In genomic region chr4:43630671-43631045, GRCm38 (mm10) we compare ENCODE assay signal across 9 mouse cellular contexts. TPM values are rescaled to one million over a fixed set of nuclear protein-coding genes. Genes with fewer than 3 reads are reported as not detected.
DNase-seq lines count a peak whose midpoint lies in the region; ATAC-seq and TF ChIP-seq lines count a peak whose summit lies in the region.
"Had no signal": no experiment of that assay in that cellular context is flagged by ENCODE, and none has a peak within 500 bp of the region (broad histone marks: within the 10 kb centered on the region; RNA-seq: fewer than 3 reads in every experiment).

No protein-coding gene starts in this region.

- peaks cover 26% of the 10 kb centered on the region for H3K4me1 ChIP-seq in G1E (ENCODE audit: insufficient read depth, low read depth, low read length)
- peaks cover 15% of the 10 kb centered on the region; the same call in 1 of the 2 replicates for H3K4me1 ChIP-seq in heart, postnatal 0 days (ENCODE audit: control insufficient read depth, insufficient read depth)
- peaks cover 21% of the 10 kb centered on the region for H3K4me1 ChIP-seq in midbrain, embryonic 11.5 days (ENCODE audit: control insufficient read depth, insufficient read depth, low read length)

- no peak for TF ChIP-seq EP300 in heart, postnatal 0 days (IDR thresholded peaks at IDR 0.05; ENCODE audit: low read depth)

- H3K4me2 ChIP-seq in heart, postnatal 0 days (ENCODE audit: low read depth, low read length), result peak overlapping the region; percentile 90
- peak overlapping the region; percentile 81 for H3K4me2 ChIP-seq in midbrain, embryonic 11.5 days

- intact Hi-C loops in gastrocnemius, adult 2 months (cut with DNase I), result loop anchor here (1.0 to 5.0 kb wide), 3 partner anchors 40 to 232 kb away; no protein-coding TSS in a partner anchor

- DNase-seq in gastrocnemius, adult 2 months, result no peak
- no peak for DNase-seq in gastrocnemius, adult 8-10 months (ENCODE audit: low spot score in 2 of 2)
- no peak for DNase-seq in G1E (ENCODE audit: low spot score)
- DNase-seq in heart, postnatal 0 days (ENCODE audit: low spot score), result no peak
- peak; percentile 93 for DNase-seq in midbrain, embryonic 11.5 days (ENCODE audit: low spot score, missing footprints)
- DNase-seq in adrenal gland, postnatal 10 days, result no peak
- DNase-seq in urinary bladder, postnatal 4 days (ENCODE audit: low spot score in 2 of 2), result no peak
- no peak for DNase-seq in frontal cortex, postnatal 10 days (ENCODE audit: low spot score in 2 of 2)

- no peaks in the 10 kb centered on the region for H3K36me3 ChIP-seq in G1E (replicated peaks)
- H3K36me3 ChIP-seq in heart, postnatal 0 days (replicated peaks; ENCODE audit: control insufficient read depth, insufficient read depth, low read length), result no peaks in the 10 kb centered on the region
- no peaks in the 10 kb centered on the region for H3K36me3 ChIP-seq in midbrain, embryonic 11.5 days (ENCODE audit: control insufficient read depth, insufficient read depth, low read length)

- H3K9ac ChIP-seq in heart, postnatal 0 days (replicated peaks; ENCODE audit: low read depth, low read length), result peak overlapping the region; percentile 91; the same call in 1 of the 2 replicates
- H3K9ac ChIP-seq in midbrain, embryonic 11.5 days (ENCODE audit: low read length), result peak overlapping the region; percentile 89

- H3K9me3 ChIP-seq in G1E (replicated peaks), result peaks cover 8% of the 10 kb centered on the region
- H3K9me3 ChIP-seq in heart, postnatal 0 days (replicated peaks; ENCODE audit: control insufficient read depth, low read length), result peaks cover under 1% of the 10 kb centered on the region; the same call in 1 of the 2 replicates
- no peaks in the 10 kb centered on the region for H3K9me3 ChIP-seq in midbrain, embryonic 11.5 days (ENCODE audit: control insufficient read depth, low read length)

- H3K27ac ChIP-seq in gastrocnemius, adult 2 months, result peak overlapping the region; percentile 93
- peak overlapping the region; percentile 86 for H3K27ac ChIP-seq in heart, postnatal 0 days (ENCODE audit: low read depth)
- peak overlapping the region; percentile 65 for H3K27ac ChIP-seq in midbrain, embryonic 11.5 days (ENCODE audit: low read depth, low read length)
- H3K27ac ChIP-seq: macrophage had no signal

- TF ChIP-seq CTCF in gastrocnemius, adult 2 months (IDR thresholded peaks at IDR 0.05), result no peak
- no peak for TF ChIP-seq CTCF in G1E (IDR thresholded peaks at IDR 0.05; ENCODE audit: low read depth, low read length)
- no peak for TF ChIP-seq CTCF in heart, postnatal 0 days (IDR thresholded peaks at IDR 0.05; ENCODE audit: low read depth)

- H3K4me3 ChIP-seq in gastrocnemius, adult 2 months, result peak overlapping the region; percentile 91
- peak overlapping the region; percentile 72; the same call in 1 of the 2 replicates for H3K4me3 ChIP-seq in G1E (ENCODE audit: low read depth, low read length)
- no peak overlapping the region; the same call in 1 of the 2 replicates for H3K4me3 ChIP-seq in heart, postnatal 0 days (ENCODE audit: low read depth, low read length)
- H3K4me3 ChIP-seq in midbrain, embryonic 11.5 days (ENCODE audit: low read depth, low read length), result no peak overlapping the region

- 46% methylated on average over 5 of the region's 5 CpGs for WGBS in heart, postnatal 0 days
- 16% methylated on average over 5 of the region's 5 CpGs for WGBS in midbrain, embryonic 11.5 days

- H3K27me3 ChIP-seq in G1E (ENCODE audit: insufficient read depth, low read length), result peaks cover 44% of the 10 kb centered on the region
- no peaks in the 10 kb centered on the region for H3K27me3 ChIP-seq in heart, postnatal 0 days (ENCODE audit: control insufficient read depth, insufficient read depth, low read length)
- peaks cover 13% of the 10 kb centered on the region for H3K27me3 ChIP-seq in midbrain, embryonic 11.5 days (ENCODE audit: control insufficient read depth, insufficient read depth, low read length)

- ATAC-seq in G1E (ENCODE audit: extremely low read depth, insufficient number of reproducible peaks, low FRiP score, poor library complexity, severe bottlenecking), result no peak
- ATAC-seq in heart, postnatal 0 days (ENCODE audit: insufficient read depth, low read depth), result no peak
- ATAC-seq in midbrain, embryonic 11.5 days (ENCODE audit: low FRiP score), result peak; percentile 23

RNA-seq across cellular contexts. Expression of gene Npr2, which starts 1.1 kb away (rescaled TPM):
- total RNA-seq in gastrocnemius, adult 2 months (2021), result 10 to 100 TPM; 32.4 to 51.4 TPM
- total RNA-seq in gastrocnemius, adult 8-10 months (2022), result 10 to 100 TPM; 31.1 to 40.6 (median 32.6) TPM
- total RNA-seq in G1E (2014; fragmentation: Nextera tagmentation) (6.3 TPM in 1 of 2 replicates, not detected in the other), G1E (2017) (0.23 and 0.44 TPM in 2 replicates)
- 0.04 TPM in 2 replicates for polyA plus RNA-seq in G1E (2012)
- 17.7 and 23.1 TPM in 2 replicates for total RNA-seq in heart, postnatal 0 days (2014; rRNA removed; ENCODE audit: low replicate concordance)
- 6.6 and 6.9 TPM in 2 replicates for polyA plus RNA-seq in heart, postnatal 0 days (2015; fragmentation: Nextera tagmentation; extraction: Ambion mirVana)
- 14.0 and 15.5 TPM in 2 replicates for polyA plus RNA-seq in midbrain, embryonic 11.5 days (2014; fragmentation: Nextera tagmentation; extraction: Ambion mirVana)
- total RNA-seq in adrenal gland, postnatal 10 days (2021), result 10 to 100 TPM; 30.1 to 48.3 TPM
- polyA plus RNA-seq: macrophage had no signal

RNA-seq across cellular contexts. Expression of gene Spag8, which starts 22.7 kb away (rescaled TPM):
- under 1 TPM in 1 of 2 experiments, not detected in 1; 0.31 TPM for total RNA-seq in gastrocnemius, adult 2 months (2021)
- not detected for total RNA-seq in gastrocnemius, adult 8-10 months (2022)
- total RNA-seq in G1E (2014; fragmentation: Nextera tagmentation), result 0.73 TPM in 1 of 2 replicates, not detected in the other
- total RNA-seq in G1E (2017), result 0.33 and 0.41 TPM in 2 replicates
- not detected in 2 replicates for polyA plus RNA-seq in G1E (2012)
- not detected in 2 replicates for total RNA-seq in heart, postnatal 0 days (2014; rRNA removed; ENCODE audit: low replicate concordance)
- 0.44 and 0.62 TPM in 2 replicates for polyA plus RNA-seq in heart, postnatal 0 days (2015; fragmentation: Nextera tagmentation; extraction: Ambion mirVana)
- 2.9 and 3.4 TPM in 2 replicates for polyA plus RNA-seq in midbrain, embryonic 11.5 days (2014; fragmentation: Nextera tagmentation; extraction: Ambion mirVana)
- under 1 TPM; 0.57 to 0.79 TPM for total RNA-seq in adrenal gland, postnatal 10 days (2021)
- polyA plus RNA-seq: macrophage had no signal

RNA-seq across cellular contexts. Expression of gene Hint2, which starts 25.6 kb away (rescaled TPM):
- 10 to 100 TPM; 35.8 to 47.9 TPM for total RNA-seq in gastrocnemius, adult 2 months (2021)
- total RNA-seq in gastrocnemius, adult 8-10 months (2022), result 10 to 100 TPM; 46.4 to 48.6 (median 47.3) TPM
- total RNA-seq in G1E (2014; fragmentation: Nextera tagmentation) (16.2 and 18.7 TPM in 2 replicates), G1E (2017) (58.3 and 63.1 TPM in 2 replicates)
- polyA plus RNA-seq in G1E (2012), result 42.4 and 50.2 TPM in 2 replicates
- total RNA-seq in heart, postnatal 0 days (2014; rRNA removed; ENCODE audit: low replicate concordance), result 358 and 378 TPM in 2 replicates
- 322 and 361 TPM in 2 replicates for polyA plus RNA-seq in heart, postnatal 0 days (2015; fragmentation: Nextera tagmentation; extraction: Ambion mirVana)
- 70.0 and 72.9 TPM in 2 replicates for polyA plus RNA-seq in midbrain, embryonic 11.5 days (2014; fragmentation: Nextera tagmentation; extraction: Ambion mirVana)
- 100 to 1,000 TPM; 106 to 111 TPM for total RNA-seq in adrenal gland, postnatal 10 days (2021)

RNA-seq across cellular contexts. Expression of gene Tmem8b, which starts 38.1 kb away (rescaled TPM):
- total RNA-seq in gastrocnemius, adult 2 months (2021), result 10 to 100 TPM in 1 of 2 experiments, 1 to 10 TPM in 1; 8.4 to 14.9 TPM
- 10 to 100 TPM in 2 of 4 experiments, 1 to 10 TPM in 2; 9.5 to 14.4 (median 10.4) TPM for total RNA-seq in gastrocnemius, adult 8-10 months (2022)
- total RNA-seq in G1E (2014; fragmentation: Nextera tagmentation) (2.9 and 6.0 TPM in 2 replicates), G1E (2017) (0.76 and 1.1 TPM in 2 replicates)
- polyA plus RNA-seq in G1E (2012), result 2.9 and 3.6 TPM in 2 replicates
- total RNA-seq in heart, postnatal 0 days (2014; rRNA removed; ENCODE audit: low replicate concordance), result 9.6 and 24.9 TPM in 2 replicates
- polyA plus RNA-seq in heart, postnatal 0 days (2015; fragmentation: Nextera tagmentation; extraction: Ambion mirVana), result 4.5 and 4.9 TPM in 2 replicates
- polyA plus RNA-seq in midbrain, embryonic 11.5 days (2014; fragmentation: Nextera tagmentation; extraction: Ambion mirVana), result 4.4 and 4.5 TPM in 2 replicates
- total RNA-seq in adrenal gland, postnatal 10 days (2021), result 10 to 100 TPM in 1 of 2 experiments, 1 to 10 TPM in 1; 6.6 to 10.7 TPM

RNA-seq across cellular contexts. Expression of gene Fam221b, which starts 38.3 kb away (rescaled TPM):
- under 1 TPM; 0.08 to 0.15 TPM for total RNA-seq in gastrocnemius, adult 2 months (2021)
- total RNA-seq in gastrocnemius, adult 8-10 months (2022), result under 1 TPM in 3 of 4 experiments, not detected in 1; 0.07 to 0.12 (median 0.11) TPM
- 0.34 TPM in 1 of 2 replicates, not detected in the other for total RNA-seq in G1E (2014; fragmentation: Nextera tagmentation)
- 0.49 and 0.58 TPM in 2 replicates for total RNA-seq in G1E (2017)
- 0.05 and 0.10 TPM in 2 replicates for polyA plus RNA-seq in G1E (2012)
- not detected in 2 replicates for total RNA-seq in heart, postnatal 0 days (2014; rRNA removed; ENCODE audit: low replicate concordance)
- 3.6 and 4.0 TPM in 2 replicates for polyA plus RNA-seq in heart, postnatal 0 days (2015; fragmentation: Nextera tagmentation; extraction: Ambion mirVana)
- 2.4 and 2.5 TPM in 2 replicates for polyA plus RNA-seq in midbrain, embryonic 11.5 days (2014; fragmentation: Nextera tagmentation; extraction: Ambion mirVana)
- under 1 TPM; 0.15 to 0.36 TPM for total RNA-seq in adrenal gland, postnatal 10 days (2021)

Comparison
In these comparisons a context has a peak if more than half of its experiments do, and no peak if none do; other contexts are left out.
1. H3K4me3 ChIP-seq: peak in gastrocnemius, adult 2 months (single experiment) and G1E (single experiment); none in heart, postnatal 0 days (single experiment) and midbrain, embryonic 11.5 days (single experiment).
2. Peak in every context shown above with its lines, with median percentiles within 50 percentile points of each other: H3K27ac ChIP-seq.